Mouse (Mus musculus) telencephalon, adult 2 months (tissue): ENCODE data around the gene Kmt2a.
"Not testable (repeated sequence)": the region's sequence is repeated elsewhere in the genome, so short reads cannot be mapped to it uniquely, and the experiment has no call there.

Source experiments
- DNase-seq: peaks from one replicate; pipeline ENCODE4 v3.0.0-alpha.2; 2011; ENCODE audit warnings: low read depth, low spot score

The Kmt2a gene

GRCm38 (mm10) chr9:44819920-44820827, 60.9 kb downstream of the Kmt2a start:
- DNase-seq, result no peak

GRCm38 (mm10) chr9:44817522-44817921, 63.6 kb downstream of the Kmt2a start:
- no peak for DNase-seq

GRCm38 (mm10) chr9:44814179-44814578, 66.9 kb downstream of the Kmt2a start:
- no peak for DNase-seq

GRCm38 (mm10) chr9:44810316-44810715, 70.8 kb downstream of the Kmt2a start:
- no peak for DNase-seq

- no peak for DNase-seq
Observed at GRCm38 (mm10) chr9:44807778-44808177, 73.3 kb downstream of the Kmt2a start.

- no peak for DNase-seq
Observed at GRCm38 (mm10) chr9:44807141-44807540, 74.0 kb downstream of the Kmt2a start.

GRCm38 (mm10) chr9:44805536-44805935, 75.6 kb downstream of the Kmt2a start:
- no peak for DNase-seq

- no peak for DNase-seq
Observed at GRCm38 (mm10) chr9:44804678-44805077, 76.4 kb downstream of the Kmt2a start.

GRCm38 (mm10) chr9:44802808-44803450, 78.2 kb downstream of the Kmt2a start, which contains the start of gene Ttc36:
Gene Ttc36, minus strand, starts transcription at chr9:44803072.
- DNase-seq, result no peak

GRCm38 (mm10) chr9:44801669-44802068, 79.4 kb downstream of the Kmt2a start:
- no peak for DNase-seq

- no peak for DNase-seq
Observed at GRCm38 (mm10) chr9:44799958-44800324, 81.2 kb downstream of the Kmt2a start.

- peak; percentile 85 for DNase-seq
Observed at GRCm38 (mm10) chr9:44799102-44799957, 81.8 kb downstream of the Kmt2a start, which contains the start of gene Tmem25. Gene Tmem25, minus strand, starts transcription at chr9:44799307.

- no peak for DNase-seq
Observed at GRCm38 (mm10) chr9:44798298-44798697, 82.8 kb downstream of the Kmt2a start.

- DNase-seq, result no peak
Observed at GRCm38 (mm10) chr9:44792842-44793241, 88.3 kb downstream of the Kmt2a start.

- peak; percentile 91 for DNase-seq
Observed at GRCm38 (mm10) chr9:44772750-44773651, 108.1 kb downstream of the Kmt2a start.

- no peak for DNase-seq
Observed at GRCm38 (mm10) chr9:44772392-44772749, 108.7 kb downstream of the Kmt2a start.

GRCm38 (mm10) chr9:44771376-44771775, 109.7 kb downstream of the Kmt2a start:
- DNase-seq, result no peak

GRCm38 (mm10) chr9:44768029-44768394, 113.1 kb downstream of the Kmt2a start:
- DNase-seq, result not testable (repeated sequence)

- DNase-seq, result peak; percentile 84
Observed at GRCm38 (mm10) chr9:44767101-44768028, 113.7 kb downstream of the Kmt2a start, which contains the start of the genes Arcn1 and Ift46. Gene Arcn1, minus strand, starts transcription at chr9:44767845. Gene Ift46, plus strand, starts transcription at chr9:44767908.

- no peak for DNase-seq
Observed at GRCm38 (mm10) chr9:44760873-44761272, 120.2 kb downstream of the Kmt2a start.
